Mouse (Mus musculus) kidney, adult 2 months (tissue): Measurements from ENCODE around the gene Tmem116.
A peak's percentile ranks its signal among the peaks of the same experiment; 100 is the strongest.

Experiments used
- CTCF ChIP-seq: fragments of 200-500 bp; conservative IDR thresholded peaks from 2 replicates; pipeline ENCODE4 v1.5.1; 2011; ENCODE audit warnings: low read depth, mild to moderate bottlenecking, control low read depth, low read length, moderate library complexity, mixed read lengths; ENCODE audit not compliant: insufficient read depth, insufficient read length
- POLR2A ChIP-seq: fragments of 200-500 bp; IDR thresholded peaks from one replicate; pipeline ENCODE4 v1.6.1; 2011; ENCODE audit warnings: low read depth, low read length, control low read depth

- TF ChIP-seq CTCF (0 out of 2 replicates have a peak, but pooled peaks have one; percentile 17), POLR2A (no peak)
Measured at GRCm38 (mm10) chr5:121477680-121478079, 26.0 kb downstream of the Tmem116 start.
